Mouse (Mus musculus) heart, embryonic 11.5 days (tissue): ENCODE data around the gene Tanc1. TPM values are rescaled to one million over a fixed set of nuclear protein-coding genes. Genes with fewer than 3 reads are reported as not detected.

ENCODE experiments used
- ATAC-seq: fragments of 200-750 bp; cut with Nextera tagmentation; replicated peaks from 2 replicates; pipeline ENCODE4 v1.8.0; 2017; ENCODE audit warnings: moderate library complexity; ENCODE audit not compliant: insufficient number of reproducible peaks, low FRiP score, low TSS enrichment
- H3K27ac ChIP-seq: fragments of 300-500 bp; sonication (generic); 2 replicates; pipeline ENCODE4 v1.5.1; 2014; ENCODE audit warnings: mild to moderate bottlenecking, low read depth, low read length
- H3K27me3 ChIP-seq: fragments of 300-500 bp; sonication (generic); 2 replicates; pipeline ENCODE4 v1.6.1; 2014; ENCODE audit warnings: mild to moderate bottlenecking, low read length, mixed read lengths; ENCODE audit not compliant: control insufficient read depth, insufficient read depth
- H3K36me3 ChIP-seq: fragments of 300-500 bp; sonication (generic); 2 replicates; pipeline ENCODE4 v1.6.1; 2014; ENCODE audit warnings: mild to moderate bottlenecking, low read length, moderate library complexity, mixed read lengths; ENCODE audit not compliant: control insufficient read depth, insufficient read depth
- H3K4me1 ChIP-seq: fragments of 300-500 bp; sonication (generic); 2 replicates; pipeline ENCODE4 v1.6.1; 2014; ENCODE audit warnings: low read length; ENCODE audit not compliant: control insufficient read depth, insufficient read depth
- H3K4me2 ChIP-seq: fragments of 300-500 bp; sonication (generic); 2 replicates; pipeline ENCODE4 v1.6.1; 2014; ENCODE audit warnings: mild to moderate bottlenecking, moderate library complexity
- H3K4me3 ChIP-seq: fragments of 300-500 bp; sonication (generic); 2 replicates; pipeline ENCODE4 v1.5.1; 2014; ENCODE audit warnings: low read depth, low read length
- H3K9ac ChIP-seq: fragments of 300-500 bp; sonication (generic); 2 replicates; pipeline ENCODE4 v1.6.1; 2014; ENCODE audit warnings: mild to moderate bottlenecking, low read depth, low read length, moderate library complexity
- H3K9me3 ChIP-seq: fragments of 300-500 bp; sonication (generic); replicated peaks from 2 replicates; pipeline ENCODE4 v1.6.1; 2016; ENCODE audit warnings: low read length; ENCODE audit not compliant: control insufficient read depth
- WGBS: fragments of 180-500 bp; shearing (Covaris S2); extraction: QIAGEN DNeasy Blood & Tissue Kit; methylation state at CpG from one replicate; pipeline ENCODE4 v1.1.7; 2014; ENCODE audit not compliant: insufficient replicate concordance; 5-methylcytosine and 5-hydroxymethylcytosine counted together
- polyA plus RNA-seq: library from polyadenylated mRNA; unstranded; fragments of >200 nt; fragmentation: Nextera tagmentation; extraction: Ambion mirVana; gene quantifications from 2 replicates; pipeline ENCODE4 v1.2.1, GENCODE M21; 2014

The Tanc1 gene
- polyA plus RNA-seq, 1 experiment from 2014 or later: 26.0 TPM

GRCm38 (mm10) chr2:59805595-59805994, 193.8 kb downstream of the Tanc1 start:
- Histone ChIP-seq H3K4me2 (no peak overlapping the region), H3K4me3 (no peak overlapping the region), H3K9ac (no peak overlapping the region), H3K4me1 (no peaks in the 10 kb centered on the region; the same call in 1 of the 2 replicates), H3K27me3 (no peaks in the 10 kb centered on the region), H3K36me3 (peaks cover 11% of the 10 kb centered on the region), H3K9me3 (no peaks in the 10 kb centered on the region), H3K27ac (no peak overlapping the region)
- 41% methylated on average over 2 of the region's 2 CpGs for WGBS
- ATAC-seq: no peak

- no peaks in the 10 kb centered on the region for H3K9me3 ChIP-seq
- H3K27ac ChIP-seq: no peak overlapping the region
- no peak overlapping the region for H3K4me3 ChIP-seq
- ATAC-seq: no peak
- 45% methylated on average over 6 of the region's 6 CpGs for WGBS
- H3K4me2 ChIP-seq: no peak overlapping the region
- H3K4me1 ChIP-seq: no peaks in the 10 kb centered on the region; the same call in 1 of the 2 replicates
- no peaks in the 10 kb centered on the region for H3K27me3 ChIP-seq
- peaks cover 12% of the 10 kb centered on the region for H3K36me3 ChIP-seq
- H3K9ac ChIP-seq: no peak overlapping the region
Measured at GRCm38 (mm10) chr2:59806038-59806437, 194.2 kb downstream of the Tanc1 start.

GRCm38 (mm10) chr2:59808608-59809007, 196.8 kb downstream of the Tanc1 start:
- Histone ChIP-seq H3K36me3 (peaks cover 16% of the 10 kb centered on the region), H3K27ac (no peak overlapping the region), H3K4me1 (no peaks in the 10 kb centered on the region; the same call in 1 of the 2 replicates), H3K4me2 (no peak overlapping the region), H3K4me3 (no peak overlapping the region), H3K9ac (no peak overlapping the region), H3K9me3 (no peaks in the 10 kb centered on the region), H3K27me3 (no peaks in the 10 kb centered on the region)
- no peak for ATAC-seq
- 78% methylated on average over 4 of the region's 4 CpGs for WGBS

GRCm38 (mm10) chr2:59810039-59810438, 198.2 kb downstream of the Tanc1 start:
- no peak for ATAC-seq
- no peaks in the 10 kb centered on the region for H3K27me3 ChIP-seq
- peaks cover 2% of the 10 kb centered on the region; the same call in 1 of the 2 replicates for H3K4me1 ChIP-seq
- H3K9ac ChIP-seq: no peak overlapping the region
- H3K4me2 ChIP-seq: no peak overlapping the region
- H3K36me3 ChIP-seq: peaks cover 21% of the 10 kb centered on the region
- no peak overlapping the region for H3K4me3 ChIP-seq
- no peak overlapping the region for H3K27ac ChIP-seq
- WGBS: 84% methylated on average over 7 of the region's 7 CpGs
- no peaks in the 10 kb centered on the region for H3K9me3 ChIP-seq

GRCm38 (mm10) chr2:59811247-59811646, 199.4 kb downstream of the Tanc1 start:
- H3K9ac ChIP-seq: no peak overlapping the region
- no peak for ATAC-seq
- no peak overlapping the region for H3K4me3 ChIP-seq
- H3K9me3 ChIP-seq: no peaks in the 10 kb centered on the region
- H3K4me2 ChIP-seq: no peak overlapping the region
- H3K4me1 ChIP-seq: peaks cover 8% of the 10 kb centered on the region
- peaks cover 21% of the 10 kb centered on the region for H3K36me3 ChIP-seq
- 65% methylated on average over 1 of the region's 1 CpGs for WGBS
- H3K27me3 ChIP-seq: no peaks in the 10 kb centered on the region
- H3K27ac ChIP-seq: 0 out of 2 replicates have a peak overlapping the region, but pooled peaks have one; percentile 15

- 89% methylated on average over 1 of the region's 1 CpGs for WGBS
- ATAC-seq: no peak
- H3K36me3 ChIP-seq: peaks cover 21% of the 10 kb centered on the region
Measured at GRCm38 (mm10) chr2:59812641-59813040, 200.8 kb downstream of the Tanc1 start.

GRCm38 (mm10) chr2:59813457-59813856, 201.6 kb downstream of the Tanc1 start:
- ATAC-seq: no peak
- no peak overlapping the region for H3K4me3 ChIP-seq
- H3K9ac ChIP-seq: no peak overlapping the region
- H3K4me2 ChIP-seq: no peak overlapping the region
- H3K36me3 ChIP-seq: peaks cover 17% of the 10 kb centered on the region
- H3K4me1 ChIP-seq: peaks cover 8% of the 10 kb centered on the region
- H3K27ac ChIP-seq: no peak overlapping the region
- no peaks in the 10 kb centered on the region for H3K27me3 ChIP-seq
- WGBS: 77% methylated on average over 13 of the region's 13 CpGs
- no peaks in the 10 kb centered on the region for H3K9me3 ChIP-seq

More at GRCm38 (mm10) chr2:59812641-59813040, 200.8 kb downstream of the Tanc1 start:
- Histone ChIP-seq H3K4me1 (peaks cover 8% of the 10 kb centered on the region), H3K9ac (no peak overlapping the region), H3K4me2 (no peak overlapping the region), H3K27ac (no peak overlapping the region), H3K27me3 (no peaks in the 10 kb centered on the region), H3K9me3 (no peaks in the 10 kb centered on the region), H3K4me3 (no peak overlapping the region)

- 76% methylated on average over 8 of the region's 8 CpGs for WGBS
- Histone ChIP-seq H3K4me1 (peaks cover 8% of the 10 kb centered on the region), H3K4me3 (no peak overlapping the region), H3K4me2 (no peak overlapping the region), H3K36me3 (peaks cover 16% of the 10 kb centered on the region), H3K27ac (no peak overlapping the region), H3K9me3 (no peaks in the 10 kb centered on the region), H3K27me3 (no peaks in the 10 kb centered on the region), H3K9ac (no peak overlapping the region)
- ATAC-seq: no peak
Measured at GRCm38 (mm10) chr2:59814997-59815396, 203.2 kb downstream of the Tanc1 start.

GRCm38 (mm10) chr2:59818663-59819062, 206.8 kb downstream of the Tanc1 start:
- Histone ChIP-seq H3K27ac (no peak overlapping the region), H3K4me3 (no peak overlapping the region), H3K27me3 (no peaks in the 10 kb centered on the region), H3K9ac (no peak overlapping the region), H3K4me1 (peaks cover 10% of the 10 kb centered on the region), H3K9me3 (no peaks in the 10 kb centered on the region), H3K36me3 (peaks cover 12% of the 10 kb centered on the region), H3K4me2 (no peak overlapping the region)
- WGBS: 89% methylated on average over 15 of the region's 15 CpGs
- 0 out of 2 replicates have a peak, but pooled peaks have one; percentile 22 for ATAC-seq
